Mouse (Mus musculus) midbrain, embryonic 11.5 days (tissue): ENCODE measurements at regions not wholly inside any gene's neighbourhood (a gene's known extent, or its start where the extent isn't known, plus 50 kb on each side); places are given as distances from the start of the nearest gene placed in this dataset.

Experiments
- ATAC-seq: fragments of 200-750 bp; cut with Nextera tagmentation; 2 replicates; pipeline ENCODE4 v1.8.0; 2017; ENCODE audit warnings: moderate TSS enrichment, moderate library complexity; ENCODE audit not compliant: low FRiP score
- DNase-seq: peaks from one replicate; pipeline ENCODE4 v3.0.0; 2015; ENCODE audit warnings: low spot score; ENCODE audit errors: missing footprints
- H3K27ac ChIP-seq: fragments of 300-500 bp; sonication (generic); 2 replicates; pipeline ENCODE4 v1.5.1; 2014; ENCODE audit warnings: low read depth, low read length
- H3K27me3 ChIP-seq: fragments of 300-500 bp; sonication (generic); 2 replicates; pipeline ENCODE4 v1.6.1; 2014; ENCODE audit warnings: mild to moderate bottlenecking, low read length, moderate library complexity, mixed read lengths; ENCODE audit not compliant: control insufficient read depth, insufficient read depth
- H3K36me3 ChIP-seq: fragments of 300-500 bp; sonication (generic); 2 replicates; pipeline ENCODE4 v1.6.1; 2014; ENCODE audit warnings: mild to moderate bottlenecking, low read length, moderate library complexity, mixed read lengths; ENCODE audit not compliant: control insufficient read depth, insufficient read depth
- H3K4me1 ChIP-seq: fragments of 300-500 bp; sonication (generic); 2 replicates; pipeline ENCODE4 v1.6.1; 2014; ENCODE audit warnings: low read length; ENCODE audit not compliant: control insufficient read depth, insufficient read depth
- H3K4me2 ChIP-seq: fragments of 300-500 bp; sonication (generic); 2 replicates; pipeline ENCODE4 v1.6.1; 2014; ENCODE audit warnings: mild to moderate bottlenecking, moderate library complexity
- H3K4me3 ChIP-seq: fragments of 300-500 bp; sonication (generic); 2 replicates; pipeline ENCODE4 v1.5.1; 2014; ENCODE audit warnings: low read depth, low read length
- H3K9ac ChIP-seq: fragments of 300-500 bp; sonication (generic); 2 replicates; pipeline ENCODE4 v1.6.1; 2014; ENCODE audit warnings: low read length
- H3K9me3 ChIP-seq: fragments of 300-500 bp; sonication (generic); 2 replicates; pipeline ENCODE4 v1.6.1; 2016; ENCODE audit warnings: low read length; ENCODE audit not compliant: control insufficient read depth
- WGBS: fragments of 180-500 bp; shearing (Covaris S2); extraction: QIAGEN DNeasy Blood & Tissue Kit; methylation state at CpG from one replicate; pipeline ENCODE4 v1.1.7; 2014; 5-methylcytosine and 5-hydroxymethylcytosine counted together

DNA sequence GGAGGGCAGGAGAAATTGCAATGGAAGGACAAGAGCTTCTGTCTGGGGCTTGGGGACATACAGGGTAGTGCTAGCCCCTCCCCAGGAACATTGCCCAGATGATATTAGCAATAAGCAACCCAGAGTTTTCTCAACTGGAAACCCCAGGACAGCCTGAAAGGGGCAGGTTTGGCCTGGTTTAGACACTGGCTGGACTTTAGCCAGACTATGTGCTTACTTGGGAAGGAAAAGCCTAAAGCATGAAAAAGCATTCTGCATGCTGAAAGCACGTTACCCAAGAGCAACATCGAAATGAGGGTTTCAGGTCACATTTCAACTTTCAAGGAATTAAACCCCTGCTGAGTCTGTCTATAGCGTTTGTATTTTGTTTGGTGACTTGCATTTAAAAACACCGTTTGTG lies 128.1 kb upstream of the Gm26657 start:
- DNase-seq: no peak

GRCm38 (mm10) chr4:56610273-56610672 lies 129.6 kb upstream of the Gm26657 start:
- Histone ChIP-seq H3K27ac (no peak overlapping the region), H3K4me1 (no peaks in the 10 kb centered on the region), H3K36me3 (no peaks in the 10 kb centered on the region), H3K9ac (no peak overlapping the region), H3K9me3 (no peaks in the 10 kb centered on the region), H3K4me3 (no peak overlapping the region), H3K4me2 (no peak overlapping the region), H3K27me3 (no peaks in the 10 kb centered on the region)
- ATAC-seq (no peak), DNase-seq (no peak)
- WGBS: 73% methylated on average over 6 of the region's 6 CpGs

More for the DNA sequence above, 128.1 kb upstream of the Gm26657 start:
- no peak overlapping the region for H3K9ac ChIP-seq
- H3K9me3 ChIP-seq: no peaks in the 10 kb centered on the region
- ATAC-seq: no peak
- no peak overlapping the region for H3K4me3 ChIP-seq
- no peaks in the 10 kb centered on the region for H3K27me3 ChIP-seq
- H3K36me3 ChIP-seq: no peaks in the 10 kb centered on the region
- WGBS: 31% methylated on average over 4 of the region's 4 CpGs
- H3K27ac ChIP-seq: no peak overlapping the region
- no peak overlapping the region for H3K4me2 ChIP-seq
- no peaks in the 10 kb centered on the region for H3K4me1 ChIP-seq

- Histone ChIP-seq H3K27me3 (no peaks in the 10 kb centered on the region), H3K9me3 (no peaks in the 10 kb centered on the region), H3K36me3 (no peaks in the 10 kb centered on the region), H3K9ac (no peak overlapping the region), H3K4me1 (no peaks in the 10 kb centered on the region), H3K4me3 (no peak overlapping the region), H3K27ac (no peak overlapping the region), H3K4me2 (no peak overlapping the region)
- WGBS: 87% methylated on average over 4 of the region's 4 CpGs
- DNase-seq (no peak), ATAC-seq (no peak)
Observed at GRCm38 (mm10) chr4:56608701-56609100, 131.2 kb upstream of the Gm26657 start.

GRCm38 (mm10) chr4:56598398-56598797 lies 141.5 kb upstream of the Gm26657 start:
- H3K9ac ChIP-seq: no peak overlapping the region
- WGBS: 89% methylated on average over 2 of the region's 2 CpGs

GRCm38 (mm10) chr4:56597931-56598330 lies 141.9 kb upstream of the Gm26657 start:
- DNase-seq (no peak), ATAC-seq (no peak)
- no peaks in the 10 kb centered on the region for H3K27me3 ChIP-seq
- no peak overlapping the region for H3K9ac ChIP-seq
- no peaks in the 10 kb centered on the region for H3K36me3 ChIP-seq
- no peak overlapping the region for H3K4me2 ChIP-seq
- no peak overlapping the region for H3K27ac ChIP-seq
- no peaks in the 10 kb centered on the region for H3K9me3 ChIP-seq
- no peaks in the 10 kb centered on the region for H3K4me1 ChIP-seq
- no peak overlapping the region for H3K4me3 ChIP-seq

More at GRCm38 (mm10) chr4:56598398-56598797, 141.5 kb upstream of the Gm26657 start:
- Histone ChIP-seq H3K36me3 (no peaks in the 10 kb centered on the region), H3K4me1 (no peaks in the 10 kb centered on the region), H3K9me3 (no peaks in the 10 kb centered on the region), H3K27me3 (no peaks in the 10 kb centered on the region), H3K4me3 (no peak overlapping the region), H3K27ac (no peak overlapping the region), H3K4me2 (no peak overlapping the region)
- DNase-seq (no peak), ATAC-seq (no peak)

GRCm38 (mm10) chr4:56582405-56582804 lies 157.5 kb upstream of the Gm26657 start:
- WGBS: 71% methylated on average over 3 of the region's 3 CpGs
- Histone ChIP-seq H3K9me3 (no peaks in the 10 kb centered on the region), H3K4me2 (no peak overlapping the region), H3K27me3 (no peaks in the 10 kb centered on the region), H3K36me3 (no peaks in the 10 kb centered on the region), H3K4me1 (no peaks in the 10 kb centered on the region), H3K9ac (no peak overlapping the region), H3K27ac (no peak overlapping the region), H3K4me3 (no peak overlapping the region)
- no peak for ATAC-seq
- no peak for DNase-seq

DNA sequence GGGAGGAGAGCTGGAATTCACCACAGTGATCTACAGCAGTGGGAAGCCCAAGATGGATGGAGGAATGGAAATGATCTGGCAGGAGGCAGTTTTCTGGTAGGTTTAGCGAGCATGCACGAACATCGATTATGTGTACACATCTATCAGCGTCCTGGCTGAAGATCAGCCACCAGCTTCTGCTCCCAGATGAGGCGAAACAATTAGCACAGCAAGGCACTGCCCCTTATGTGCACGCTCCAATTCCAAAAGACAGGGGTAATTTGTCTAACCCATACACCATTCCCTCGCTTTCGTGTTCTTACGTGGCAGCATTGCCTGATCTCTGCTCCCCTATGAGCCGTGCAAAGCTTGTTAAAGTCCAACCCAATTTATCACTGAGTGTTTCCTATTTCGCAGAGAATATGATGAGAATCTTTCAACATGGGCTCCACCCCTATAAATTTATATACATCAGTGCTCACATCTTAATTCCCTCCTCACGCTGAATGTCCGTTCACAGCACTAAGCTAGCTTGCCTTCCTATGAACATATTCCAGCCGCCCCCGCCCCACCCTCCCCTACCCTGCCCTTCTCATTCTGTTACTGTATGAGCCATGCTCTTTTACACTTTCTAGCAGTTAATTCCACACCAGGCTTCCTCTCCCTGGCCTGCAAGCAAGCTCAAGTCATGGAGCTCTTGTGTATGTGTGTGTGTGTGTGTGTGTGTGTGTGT lies 162.9 kb upstream of the Gm26657 start:
- H3K27ac ChIP-seq: no peak overlapping the region
- no peak overlapping the region for H3K4me3 ChIP-seq
- no peaks in the 10 kb centered on the region for H3K4me1 ChIP-seq
- ATAC-seq (no peak), DNase-seq (no peak)
- H3K9me3 ChIP-seq: no peaks in the 10 kb centered on the region
- no peak overlapping the region for H3K9ac ChIP-seq
- 90% methylated on average over 15 of the region's 15 CpGs for WGBS
- H3K36me3 ChIP-seq: no peaks in the 10 kb centered on the region
- no peaks in the 10 kb centered on the region for H3K27me3 ChIP-seq
- no peak overlapping the region for H3K4me2 ChIP-seq

DNA sequence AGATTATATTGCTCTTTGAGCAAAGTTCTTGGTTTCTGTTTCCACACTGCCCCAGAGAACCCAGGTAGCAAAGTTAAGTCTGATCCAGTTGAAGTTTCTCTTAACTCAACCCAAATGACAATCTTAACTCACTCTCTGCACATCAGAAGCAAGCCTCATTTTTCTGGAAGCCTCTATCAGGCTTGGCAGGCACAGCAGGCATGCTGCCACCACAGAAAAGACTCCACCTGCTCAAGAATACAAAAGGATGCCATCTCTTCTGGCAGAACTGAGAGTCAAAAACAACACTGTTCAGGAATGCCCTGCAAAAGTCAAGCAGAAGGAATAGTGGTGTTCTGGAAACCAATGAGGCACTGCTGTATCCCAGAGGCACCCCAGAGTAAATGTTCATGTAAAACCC lies 187.7 kb upstream of the Gm26657 start:
- Histone ChIP-seq H3K4me2 (no peak overlapping the region), H3K9me3 (no peaks in the 10 kb centered on the region), H3K27me3 (no peaks in the 10 kb centered on the region), H3K9ac (no peak overlapping the region), H3K36me3 (no peaks in the 10 kb centered on the region), H3K4me3 (no peak overlapping the region), H3K4me1 (no peaks in the 10 kb centered on the region), H3K27ac (no peak overlapping the region)
- ATAC-seq (no peak), DNase-seq (no peak)

- Histone ChIP-seq H3K9me3 (no peaks in the 10 kb centered on the region), H3K4me2 (no peak overlapping the region), H3K4me3 (no peak overlapping the region), H3K27me3 (no peaks in the 10 kb centered on the region), H3K36me3 (no peaks in the 10 kb centered on the region), H3K9ac (no peak overlapping the region), H3K27ac (no peak overlapping the region), H3K4me1 (no peaks in the 10 kb centered on the region)
- no peak for ATAC-seq
- WGBS: 88% methylated on average over 9 of the region's 9 CpGs
- DNase-seq: peak; percentile 39
Observed at GRCm38 (mm10) chr4:56533344-56533985, 206.4 kb upstream of the Gm26657 start.
